Mouse (Mus musculus) granulocyte monocyte progenitor cell, adult 5-6 weeks (primary cell): ENCODE measurements around the gene Tgoln1. TPM values are rescaled to one million over a fixed set of nuclear protein-coding genes. Genes with fewer than 3 reads are reported as not detected.

Experiments used
- ATAC-seq: replicated peaks from 2 replicates; pipeline ENCODE4 v1.8.0; 2016; ENCODE audit warnings: mild to moderate bottlenecking, moderate TSS enrichment, inconsistent platforms; ENCODE audit not compliant: poor library complexity, severe bottlenecking
- total RNA-seq, 2 experiments: library from RNA; stranded (forward) in 1 of 2; stranded (reverse) in 1 of 2; fragments of 200-712, 200-1000 nt in 1 of 2; fragments of >200 nt in 1 of 2; fragmentation: Nextera tagmentation in 1 of 2; gene quantifications; 2 replicates each; pipeline ENCODE4 v1.2.3; 2014 to 2017

The Tgoln1 gene
- total RNA-seq, 2 experiments from 2014 or later, result 32.7 to 66.5 TPM

- ATAC-seq, result no peak
These were observed 56.0 kb downstream of the Tgoln1 start for GRCm38 (mm10) chr6:72560801-72561200.

Other genes starting within 250 kb of the Tgoln1 start
- gene Vamp5, start 236.5 kb downstream of the Tgoln1 start, total RNA-seq (2014; fragmentation: Nextera tagmentation), result 12.4 and 43.7 TPM in 2 replicates
- gene Vamp5, start 236.5 kb downstream of the Tgoln1 start, total RNA-seq (2017), result 8.6 and 16.5 TPM in 2 replicates
- gene Vamp8, start 226.3 kb downstream of the Tgoln1 start, total RNA-seq (2014; fragmentation: Nextera tagmentation), result 239 and 250 TPM in 2 replicates
- gene Vamp8, start 226.3 kb downstream of the Tgoln1 start, total RNA-seq (2017), result 347 and 437 TPM in 2 replicates
- gene Ggcx, start 202.7 kb downstream of the Tgoln1 start, total RNA-seq (2014; fragmentation: Nextera tagmentation), result 7.9 and 8.8 TPM in 2 replicates
- 9.6 and 19.7 TPM in 2 replicates for gene Ggcx, start 202.7 kb downstream of the Tgoln1 start, total RNA-seq (2017)
- gene Mat2a, start 177.4 kb downstream of the Tgoln1 start, total RNA-seq (2014; fragmentation: Nextera tagmentation), result 387 and 444 TPM in 2 replicates
- 211 and 247 TPM in 2 replicates for gene Mat2a, start 177.4 kb downstream of the Tgoln1 start, total RNA-seq (2017)
- gene Sh2d6, start 95.3 kb downstream of the Tgoln1 start, total RNA-seq (2014; fragmentation: Nextera tagmentation), result not detected in 2 replicates
- 0.26 and 0.62 TPM in 2 replicates for gene Sh2d6, start 95.3 kb downstream of the Tgoln1 start, total RNA-seq (2017)
- gene Capg, start 72.6 kb downstream of the Tgoln1 start, total RNA-seq (2014; fragmentation: Nextera tagmentation), result 32.4 and 69.3 TPM in 2 replicates
- 52.4 and 56.6 TPM in 2 replicates for gene Capg, start 72.6 kb downstream of the Tgoln1 start, total RNA-seq (2017)
- gene Elmod3, start 18.6 kb downstream of the Tgoln1 start, total RNA-seq (2014; fragmentation: Nextera tagmentation), result 12.6 and 14.0 TPM in 2 replicates
- gene Elmod3, start 18.6 kb downstream of the Tgoln1 start, total RNA-seq (2017), result 7.4 and 16.3 TPM in 2 replicates
- 17.7 and 20.8 TPM in 2 replicates for gene Retsat, start 18.5 kb downstream of the Tgoln1 start, total RNA-seq (2014; fragmentation: Nextera tagmentation)
- 28.0 and 32.0 TPM in 2 replicates for gene Retsat, start 18.5 kb downstream of the Tgoln1 start, total RNA-seq (2017)
- gene Tcf7l1, start 172.3 kb upstream of the Tgoln1 start, total RNA-seq (2014; fragmentation: Nextera tagmentation), result 3.4 TPM in 1 of 2 replicates, not detected in the other
- gene Tcf7l1, start 172.3 kb upstream of the Tgoln1 start, total RNA-seq (2017), result 0.26 TPM in 1 of 2 replicates, not detected in the other